Comparison of ENCODE assay signal across 19 mouse cellular contexts in the genomic region with DNA sequence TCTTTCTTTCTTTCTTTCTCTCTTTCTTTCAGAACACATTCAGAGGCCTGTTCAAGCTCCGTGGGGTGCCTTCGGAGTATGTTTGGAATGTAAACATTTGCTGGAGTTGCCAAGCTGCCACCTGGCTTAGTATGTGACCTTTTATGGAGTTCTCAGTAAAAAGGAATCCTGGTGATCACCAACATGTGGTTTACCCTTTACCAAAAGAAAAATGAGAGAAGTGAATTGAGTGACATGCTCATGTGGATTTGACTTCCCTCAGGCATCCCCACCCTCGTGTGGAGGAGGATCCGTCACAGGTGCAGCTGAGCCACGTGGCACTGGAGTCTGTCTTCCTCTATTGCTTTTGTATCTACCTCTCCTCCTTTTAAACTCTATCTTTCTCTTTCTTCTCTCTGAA.
A peak's percentile ranks its signal among the peaks of the same experiment; 100 is the strongest.
DNase-seq lines count a peak whose midpoint lies in the region; TF ChIP-seq lines count a peak whose summit lies in the region.
"Had no signal": no experiment of that assay in that cellular context is flagged by ENCODE, and none has a peak within 500 bp of the region (broad histone marks: within the 10 kb centered on the region; RNA-seq: fewer than 3 reads in every experiment).

No protein-coding gene starts in this region.

- WGBS in kidney, adult 2 months = 28% methylated on average over 5 of the region's 5 CpGs

- no peak overlapping the region for H3K27ac ChIP-seq in kidney, adult 2 months (ENCODE audit: insufficient read depth, low read depth, low read length)
- H3K27ac ChIP-seq in CH12.LX (ENCODE audit: insufficient read depth, low read depth) = no peak overlapping the region
- no peak overlapping the region for H3K27ac ChIP-seq in layer of hippocampus, adult 2 months
- H3K27ac ChIP-seq: forebrain, embryonic 12.5 days; heart, embryonic 10.5 days; hindbrain, embryonic 13.5 days; intestine, embryonic 15.5 days; kidney, postnatal 0 days; lung, embryonic 15.5 days; midbrain, embryonic 15.5 days had no signal

- no peak for TF ChIP-seq CTCF in kidney, adult 2 months (conservative IDR thresholded peaks at IDR 0.05; ENCODE audit: insufficient read depth, insufficient read length, low read depth, low read length)
- no peak for TF ChIP-seq CTCF in CH12.LX (conservative IDR thresholded peaks at IDR 0.05 in 1 of 2, IDR thresholded peaks at IDR 0.05 in 1 of 2; ENCODE audit: low read depth in 2 of 2, low read length in 2 of 2)
- no peak for TF ChIP-seq CTCF in layer of hippocampus, adult 2 months (conservative IDR thresholded peaks at IDR 0.05)

- TF ChIP-seq POLR2A in kidney, adult 2 months (IDR thresholded peaks at IDR 0.05; ENCODE audit: low read depth, low read length) = no peak
- TF ChIP-seq POLR2A in CH12.LX (IDR thresholded peaks at IDR 0.05; ENCODE audit: low read depth, low read length) = no peak

- no peak for TF ChIP-seq RAD21 in CH12.LX (IDR thresholded peaks at IDR 0.05; ENCODE audit: low read depth, low read length)

- no peaks in the 10 kb centered on the region for H3K27me3 ChIP-seq in kidney, adult 2 months (replicated peaks; ENCODE audit: control insufficient read depth, insufficient read depth, low read length)
- no peaks in the 10 kb centered on the region for H3K27me3 ChIP-seq in CH12.LX (replicated peaks)
- H3K27me3 ChIP-seq: forebrain, embryonic 12.5 days; hindbrain, embryonic 13.5 days; intestine, embryonic 15.5 days; lung, embryonic 15.5 days; midbrain, embryonic 15.5 days had no signal

- in situ Hi-C loops in CH12.LX (cut with MboI; ENCODE audit: low pct_ligation_motif_present, low pct_unique_long_range_greater_than_20kb, low sequenced_read_pairs) = no loop called here

- no peak overlapping the region for H3K4me2 ChIP-seq in CH12.LX (ENCODE audit: insufficient read depth, low read depth, poor library complexity, severe bottlenecking)
- H3K4me2 ChIP-seq: forebrain, embryonic 12.5 days; hindbrain, embryonic 13.5 days; intestine, embryonic 15.5 days; lung, embryonic 15.5 days; midbrain, embryonic 15.5 days had no signal

- H3K79me2 ChIP-seq in CH12.LX (replicated peaks; ENCODE audit: control insufficient read depth, extremely low read depth, insufficient read depth, poor library complexity, severe bottlenecking) = no peaks in the 10 kb centered on the region

- no peak overlapping the region for H3K4me3 ChIP-seq in kidney, adult 2 months (ENCODE audit: insufficient read depth, low read depth, low read length)
- no peak overlapping the region for H3K4me3 ChIP-seq in CH12.LX (replicated peaks in 1 of 3; ENCODE audit: low read depth in 2 of 3, low read length in 2 of 3, poor library complexity in 1 of 3)
- H3K4me3 ChIP-seq in layer of hippocampus, adult 2 months = no peak overlapping the region
- H3K4me3 ChIP-seq: forebrain, embryonic 12.5 days; heart, embryonic 10.5 days; hindbrain, embryonic 13.5 days; intestine, embryonic 15.5 days; lung, embryonic 15.5 days; midbrain, embryonic 15.5 days had no signal

- TF ChIP-seq EP300 in CH12.LX (IDR thresholded peaks at IDR 0.05; ENCODE audit: low read length) = no peak

- no peaks in the 10 kb centered on the region for H3K36me3 ChIP-seq in kidney, adult 2 months (ENCODE audit: control insufficient read depth, insufficient read depth, low read length)
- no peaks in the 10 kb centered on the region for H3K36me3 ChIP-seq in CH12.LX (replicated peaks in 1 of 2; ENCODE audit: control insufficient read depth in 1 of 2, insufficient read depth in 1 of 2, low read length in 1 of 2)
- H3K36me3 ChIP-seq: forebrain, embryonic 12.5 days; heart, embryonic 10.5 days; hindbrain, embryonic 13.5 days; intestine, embryonic 15.5 days; lung, embryonic 15.5 days; midbrain, embryonic 15.5 days had no signal

- H3K9ac ChIP-seq in CH12.LX (ENCODE audit: insufficient read depth, low read depth) = no peak overlapping the region
- H3K9ac ChIP-seq: forebrain, embryonic 12.5 days; hindbrain, embryonic 13.5 days; intestine, embryonic 15.5 days; lung, embryonic 15.5 days; midbrain, embryonic 15.5 days had no signal

- H3K9me3 ChIP-seq in CH12.LX (replicated peaks; ENCODE audit: low read length) = no peaks in the 10 kb centered on the region
- H3K9me3 ChIP-seq: forebrain, embryonic 12.5 days; heart, embryonic 10.5 days; hindbrain, embryonic 13.5 days; intestine, embryonic 15.5 days; lung, embryonic 15.5 days; midbrain, embryonic 15.5 days had no signal

- peak; percentile 4 for DNase-seq in kidney, adult 2 months
- DNase-seq in kidney, postnatal 14 days = no peak
- DNase-seq in CH12.LX (ENCODE audit: extremely low read depth) = no peak
- DNase-seq in embryo, embryonic 11 days = peak; percentile 68
- DNase-seq in mesoderm, embryonic 11.5 days (ENCODE audit: low read depth, low spot score) = peak; percentile 74
- no peak for DNase-seq in layer of hippocampus, adult 2 months (ENCODE audit: low spot score in 2 of 2)
- no peak for DNase-seq in right cerebral cortex, postnatal 25 days
- DNase-seq: adrenal gland, adult 2 months; cerebellum, adult 11 months; cerebellum, postnatal 25 days; right cerebral cortex, postnatal 14 days; thymus, postnatal 36 days had no signal

- dilution Hi-C loops in CH12.LX (cut with MboI; ENCODE audit: extremely low pct_ligation_motif_present, extremely low pct_unique_long_range_greater_than_20kb, low sequenced_read_pairs) = no loop called here

- H3K4me1 ChIP-seq in kidney, adult 2 months (ENCODE audit: control insufficient read depth, insufficient read depth, low read length) = no peaks in the 10 kb centered on the region
- no peaks in the 10 kb centered on the region; a peak in 1 of 4 replicates for H3K4me1 ChIP-seq in CH12.LX (ENCODE audit: control insufficient read depth in 1 of 2, insufficient read depth in 2 of 2)
- H3K4me1 ChIP-seq: forebrain, embryonic 12.5 days; heart, embryonic 10.5 days; hindbrain, embryonic 13.5 days; intestine, embryonic 15.5 days; midbrain, embryonic 15.5 days had no signal

TF ChIP-seq in CH12.LX, 34 proteins besides CTCF, POLR2A, EP300 and RAD21:
- TF ChIP-seq TBP (conservative IDR thresholded peaks at IDR 0.05; ENCODE audit: low read depth, low read length) = no peak
- no peak for TF ChIP-seq USF2 (conservative IDR thresholded peaks at IDR 0.05; ENCODE audit: low read depth, low read length)
- TF ChIP-seq CHD2 (IDR thresholded peaks at IDR 0.05; ENCODE audit: low read length) = no peak
- TF ChIP-seq ELF1 (IDR thresholded peaks at IDR 0.05; ENCODE audit: low read depth, low read length) = no peak
- TF ChIP-seq IRF4 (IDR thresholded peaks at IDR 0.05; ENCODE audit: low read depth, low read length) = no peak
- TF ChIP-seq ETS1 (conservative IDR thresholded peaks at IDR 0.05; ENCODE audit: low read depth, low read length) = no peak
- no peak for TF ChIP-seq MXI1 (IDR thresholded peaks at IDR 0.05; ENCODE audit: low read depth, low read length)
- TF ChIP-seq NRF1 (IDR thresholded peaks at IDR 0.05; ENCODE audit: low read depth, low read length) = no peak
- 0 out of 2 replicates have a peak, but pooled peaks have one; percentile 35 for TF ChIP-seq MAX (IDR thresholded peaks at IDR 0.05; ENCODE audit: low read length)
TF ChIP-seq in CH12.LX: peak in this region for 1.

Comparison
In these comparisons a context has a peak if more than half of its experiments do, and no peak if none do; other contexts are left out.
1. DNase-seq: peak in kidney, adult 2 months (single experiment), embryo, embryonic 11 days (single experiment) and mesoderm, embryonic 11.5 days (single experiment); none in kidney, postnatal 14 days (single experiment), CH12.LX (single experiment), layer of hippocampus, adult 2 months (0 of 2) and right cerebral cortex, postnatal 25 days (single experiment).